Mouse (Mus musculus): ENCODE data around the gene Xpot.

Gene Xpot

GRCm38 (mm10) chr10:121623670-121624069 is 2.5 kb downstream of the Xpot start:
- DNase-seq (ENCODE audit: low read depth, low spot score) = no peak

DNA sequence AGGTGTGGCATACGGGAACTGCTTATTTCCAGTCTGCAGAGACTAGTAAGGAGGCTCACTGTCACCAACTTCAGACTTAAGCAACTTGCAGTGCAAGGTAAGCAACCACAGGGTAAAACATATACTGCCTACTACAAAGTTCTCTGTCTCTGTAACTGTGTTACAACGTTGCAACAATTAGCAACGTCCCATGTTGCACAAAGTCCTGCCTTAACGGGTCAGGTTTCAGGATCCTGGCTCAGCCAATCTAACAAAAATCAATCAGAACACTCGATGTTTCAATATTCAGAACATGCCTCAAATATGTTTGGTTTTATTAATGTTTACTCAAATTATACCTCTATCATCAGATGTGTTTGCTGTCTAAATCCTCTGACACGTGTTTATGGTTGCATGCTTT is 3.7 kb downstream of the Xpot start:
- no peak for DNase-seq (ENCODE audit: low read depth, low spot score)

DNA sequence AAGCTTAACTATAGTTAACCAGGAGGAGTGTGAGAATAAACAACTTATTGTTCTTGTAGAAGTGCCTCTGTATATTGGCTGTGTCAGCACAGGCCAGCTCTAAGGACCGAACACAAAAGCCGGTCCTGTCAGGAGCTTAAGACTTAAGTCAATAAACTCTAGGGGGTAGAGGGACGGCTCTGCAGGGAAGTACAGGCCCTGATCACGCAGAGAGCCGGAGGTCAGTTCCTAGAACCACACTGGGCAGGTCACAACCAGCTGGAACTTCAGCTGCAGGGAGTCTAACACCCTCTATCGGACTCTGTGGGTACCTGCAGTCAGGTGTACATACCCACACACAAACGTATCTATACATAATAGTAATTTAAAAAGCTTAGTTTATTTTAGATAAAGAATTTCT is 10.2 kb downstream of the Xpot start:
- DNase-seq (ENCODE audit: low read depth, low spot score) = no peak

DNA sequence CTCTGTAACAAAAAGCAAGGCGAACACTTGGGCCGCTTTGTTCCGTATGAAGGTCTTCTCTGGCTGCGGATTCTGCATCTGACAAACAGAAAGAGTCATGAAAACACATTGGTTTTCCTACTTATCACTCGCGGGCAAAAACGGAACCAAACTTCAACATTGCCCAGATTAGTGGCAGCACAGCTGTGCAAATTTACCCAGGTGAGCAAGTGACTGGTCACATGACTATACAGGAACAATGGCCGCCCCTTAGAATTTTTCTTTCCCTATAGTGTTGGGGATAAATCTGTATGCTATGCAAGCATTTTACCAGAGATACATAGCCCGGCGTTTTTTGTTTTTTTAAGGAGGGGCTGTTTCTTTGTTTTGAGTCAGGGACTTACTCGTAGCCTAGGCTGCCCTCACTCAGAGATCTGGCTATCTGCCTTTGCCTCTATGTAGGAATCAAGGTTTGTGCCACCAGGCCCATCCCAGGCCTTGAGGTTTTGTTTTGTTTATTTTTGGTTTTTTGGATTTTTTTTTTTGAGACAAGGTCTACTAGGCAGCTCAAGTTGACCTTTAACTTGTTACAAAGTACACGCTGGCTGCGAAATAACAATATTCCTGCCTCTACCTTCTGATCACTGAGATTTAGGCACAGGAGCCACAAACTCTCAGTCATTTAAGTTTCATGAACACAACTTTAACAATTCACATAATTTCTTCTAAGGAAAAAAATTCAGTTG is 10.8 kb downstream of the Xpot start:
- no peak for DNase-seq (ENCODE audit: low read depth, low spot score)

GRCm38 (mm10) chr10:121613570-121613969 is 12.6 kb downstream of the Xpot start:
- no peak for DNase-seq (ENCODE audit: low read depth, low spot score)

GRCm38 (mm10) chr10:121612448-121612847 is 13.7 kb downstream of the Xpot start:
- no peak for DNase-seq (ENCODE audit: low read depth, low spot score)

DNA sequence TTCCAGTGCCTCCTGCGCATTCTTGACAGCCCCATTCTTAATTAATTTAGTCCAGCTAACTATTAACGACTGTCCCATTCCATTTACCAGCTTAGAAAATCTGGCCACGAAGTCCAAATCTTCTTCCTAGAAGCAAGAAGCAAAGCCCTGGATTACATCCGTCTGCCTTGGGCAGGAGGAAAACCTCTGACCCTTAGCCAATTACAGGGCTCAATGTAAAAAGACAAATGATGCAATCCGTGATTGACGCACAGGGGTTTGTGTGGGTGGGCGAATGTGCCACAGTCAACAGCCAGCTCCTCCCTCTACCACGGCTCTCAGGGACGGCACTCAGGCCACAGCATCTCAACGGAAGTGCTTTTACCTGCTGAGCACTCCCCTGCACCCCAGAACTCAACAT is 14.5 kb downstream of the Xpot start:
- no peak for DNase-seq (ENCODE audit: low read depth, low spot score)

GRCm38 (mm10) chr10:121608177-121608576 is 18.0 kb downstream of the Xpot start:
- no peak for DNase-seq (ENCODE audit: low read depth, low spot score)

GRCm38 (mm10) chr10:121604632-121605344 is 21.3 kb downstream of the Xpot start:
- DNase-seq (ENCODE audit: low read depth, low spot score) = no peak

DNA sequence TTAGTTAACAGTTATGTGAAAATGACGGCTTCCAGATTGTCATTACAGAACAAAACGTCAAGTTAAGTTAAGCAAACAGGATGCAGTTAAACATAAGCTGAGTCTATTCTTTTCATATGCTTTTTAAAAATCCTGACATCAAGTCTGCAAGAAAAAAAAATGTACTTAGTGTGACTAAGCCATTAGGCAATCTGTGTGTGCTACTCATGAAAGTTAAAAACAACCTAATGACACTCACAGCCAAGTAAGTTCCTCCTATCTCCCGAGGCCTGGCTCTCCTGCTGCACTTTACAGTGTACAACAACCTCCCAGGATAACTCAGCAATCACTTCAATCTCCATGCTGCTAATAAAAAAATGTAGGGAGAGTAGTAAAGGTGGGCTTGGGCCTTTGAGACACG is 22.6 kb downstream of the Xpot start:
- DNase-seq (ENCODE audit: low read depth, low spot score) = no peak

DNA sequence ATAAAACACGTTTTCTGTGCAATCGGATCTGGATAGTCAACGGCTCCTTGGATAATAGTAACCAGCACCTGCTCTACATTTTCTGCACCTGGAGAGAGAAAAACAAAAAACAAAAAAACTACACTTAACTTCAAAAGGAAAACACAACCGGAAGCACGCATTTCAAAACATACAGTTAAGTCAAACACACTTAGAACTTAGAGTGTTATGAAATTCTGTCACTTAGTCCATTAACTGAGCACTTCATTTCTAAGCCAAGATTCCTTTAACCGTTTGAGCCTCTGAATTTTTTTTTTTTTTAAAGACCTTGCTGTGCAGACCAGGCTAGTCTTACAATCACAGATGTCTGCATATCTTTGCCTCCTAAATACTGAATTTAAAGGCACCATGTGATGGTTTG is 24.9 kb downstream of the Xpot start:
- no peak for DNase-seq (ENCODE audit: low read depth, low spot score)

GRCm38 (mm10) chr10:121596580-121596979 is 29.6 kb downstream of the Xpot start:
- no peak for DNase-seq (ENCODE audit: low read depth, low spot score)

DNA sequence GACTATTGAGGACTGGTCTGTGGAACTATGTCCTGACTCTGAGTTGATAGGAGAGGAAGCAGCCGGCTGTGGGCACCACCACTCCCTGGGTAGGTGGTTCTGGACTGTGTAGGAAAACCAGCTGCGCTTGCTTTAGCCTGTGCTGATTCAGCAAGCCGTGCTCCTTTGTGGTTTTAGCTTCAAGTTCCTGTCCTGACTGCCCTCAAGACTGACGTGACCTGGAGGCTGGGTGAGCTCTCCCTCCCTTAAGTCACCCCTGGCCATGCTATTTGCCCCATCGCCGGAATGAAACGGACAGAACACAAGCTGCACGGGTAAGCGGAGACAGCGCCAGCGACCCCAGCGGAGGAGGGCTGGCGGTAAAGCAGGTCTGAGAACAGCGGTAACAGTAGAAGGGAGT is 35.0 kb downstream of the Xpot start:
- no peak for DNase-seq (ENCODE audit: low read depth, low spot score)

DNA sequence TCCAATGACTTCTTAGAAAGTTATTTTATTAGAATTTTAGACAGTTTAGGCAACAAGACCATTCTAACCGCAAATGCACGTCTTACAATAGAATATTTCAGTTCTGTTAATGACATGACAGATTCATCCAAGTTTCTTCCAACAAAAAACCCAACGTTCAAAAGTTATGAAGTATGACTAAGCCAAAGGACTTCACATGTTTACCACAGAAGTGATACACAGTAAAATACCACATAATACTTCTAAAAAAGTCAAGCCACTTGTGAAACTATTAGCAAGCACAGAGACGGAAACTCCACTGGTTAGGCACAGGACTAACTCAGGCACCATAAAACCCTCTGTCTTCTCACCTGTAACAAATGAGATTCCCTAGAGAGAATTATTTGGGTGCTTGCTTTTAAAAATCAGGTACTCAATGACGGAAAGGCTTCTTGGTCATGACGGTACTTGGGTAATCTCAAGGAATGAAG is 38.7 kb downstream of the Xpot start:
- peak; percentile 39 for DNase-seq (ENCODE audit: low read depth, low spot score)

GRCm38 (mm10) chr10:121586675-121587370 is 39.3 kb downstream of the Xpot start, which contains the start of gene Tbk1:
TSS of gene Tbk1 (minus strand) at chr10:121586787.
- DNase-seq (ENCODE audit: low read depth, low spot score) = peak; percentile 95

- peak; percentile 37 for DNase-seq (ENCODE audit: low read depth, low spot score)
Observed at GRCm38 (mm10) chr10:121585791-121586642, 40.1 kb downstream of the Xpot start.

- peak; percentile 55 for DNase-seq (ENCODE audit: low read depth, low spot score)
Observed at GRCm38 (mm10) chr10:121585056-121585790, 40.9 kb downstream of the Xpot start.

DNA sequence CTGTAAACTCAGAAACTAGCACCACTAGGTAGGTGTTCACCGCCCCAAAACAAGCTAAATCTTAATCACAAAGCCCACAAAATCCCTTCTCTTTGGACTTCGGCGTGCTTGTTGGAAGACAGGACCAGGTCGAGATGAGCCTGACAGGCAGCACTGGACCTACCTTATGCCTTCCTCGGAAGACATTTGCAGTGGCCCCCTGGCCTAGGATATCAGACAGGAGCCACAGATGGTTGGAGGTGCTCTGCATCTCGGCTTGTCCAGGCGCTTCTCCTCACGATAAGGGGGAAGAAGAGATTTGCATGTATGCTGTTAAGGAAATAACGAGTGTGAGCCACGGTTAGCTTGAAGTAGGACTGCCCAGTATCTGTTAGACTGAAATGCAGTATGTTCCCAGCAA is 42.1 kb downstream of the Xpot start:
- no peak for DNase-seq (ENCODE audit: low read depth, low spot score)

DNA sequence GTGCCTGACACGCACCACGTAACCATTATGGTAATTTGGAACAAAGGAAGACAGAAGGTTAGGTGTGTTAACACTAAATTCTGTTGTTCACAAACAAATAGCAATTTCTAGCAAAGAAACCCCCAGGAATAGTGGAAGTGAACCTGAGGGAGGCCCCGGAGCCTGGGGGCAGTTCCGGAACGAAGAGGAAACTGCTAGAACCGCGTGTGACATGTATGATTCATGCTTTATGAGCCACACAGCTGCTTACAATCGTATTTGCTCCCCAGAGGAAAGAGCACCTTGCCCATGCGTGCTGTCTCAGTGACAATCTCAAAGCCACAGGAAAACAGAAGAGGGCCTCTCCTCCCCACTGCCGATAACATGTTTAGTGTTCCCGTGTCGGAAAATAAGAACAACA is 43.1 kb downstream of the Xpot start:
- DNase-seq (ENCODE audit: low read depth, low spot score) = peak; percentile 7

- no peak for DNase-seq (ENCODE audit: low read depth, low spot score)
Observed at GRCm38 (mm10) chr10:121582287-121582686, 43.8 kb downstream of the Xpot start.

- DNase-seq (ENCODE audit: low read depth, low spot score) = peak; percentile 22
Observed at GRCm38 (mm10) chr10:121581405-121581804, 44.7 kb downstream of the Xpot start.

All from CD4-positive helper T cell, adult 2 months (primary cell).